Mouse (Mus musculus): ENCODE measurements around the gene Siglecf. TPM values are rescaled to one million over a fixed set of nuclear protein-coding genes. Genes with fewer than 3 reads are reported as not detected.

Siglecf gene
- 0.17 and 0.26 TPM in 2 replicates for polyA plus RNA-seq (2015; fragmentation: Nextera tagmentation; extraction: Ambion mirVana)

DNA sequence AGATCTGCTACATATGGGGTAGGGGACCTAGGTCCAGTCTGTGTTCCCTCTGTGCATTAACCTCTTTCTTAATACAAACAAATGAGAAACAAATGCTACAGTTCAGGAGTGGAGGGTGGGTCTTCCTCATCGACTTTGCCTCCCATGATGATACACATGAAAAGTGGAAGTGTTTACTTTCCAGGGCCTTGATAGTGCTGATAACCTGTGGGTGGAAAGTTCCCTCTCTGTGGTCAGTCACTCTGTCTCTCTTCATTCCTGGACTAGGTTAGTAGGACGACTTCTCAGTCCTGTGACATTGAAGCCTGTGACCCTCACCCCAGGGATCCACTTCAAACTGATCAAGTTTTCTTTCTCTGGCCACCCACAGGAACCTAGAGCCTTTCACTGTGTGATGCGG is at the start of gene Siglecf:
Siglecf (plus strand) TSS at position 188 of the 400 bp plus-strand sequence.
- ATAC-seq (ENCODE audit: low read depth) = no peak
- H3K27me3 ChIP-seq = no peaks in the 10 kb centered on the region
- H3K4me2 ChIP-seq = no peak within 1 kb of the TSS
- H3K9ac ChIP-seq = no peak within 1 kb of the TSS
- no peak within 1 kb of the TSS for H3K4me3 ChIP-seq
- 74% methylated on average over 3 of the region's 3 CpGs for WGBS
- no peaks in the 10 kb centered on the region for H3K4me1 ChIP-seq (replicated peaks)
- no peaks in the 10 kb centered on the region for H3K9me3 ChIP-seq
- no peak within 1 kb of the TSS for H3K27ac ChIP-seq (replicated peaks)
- H3K36me3 ChIP-seq = no peaks in the 10 kb centered on the region

- Histone ChIP-seq H3K36me3 (peaks cover 90% of the 10 kb centered on the region), H3K9me3 (no peaks in the 10 kb centered on the region), H3K9ac (no peak overlapping the region), H3K27me3 (no peaks in the 10 kb centered on the region), H3K4me1 (replicated peaks) (peaks cover 6% of the 10 kb centered on the region; the same call in 1 of the 2 replicates), H3K27ac (replicated peaks) (no peak overlapping the region), H3K4me3 (no peak overlapping the region), H3K4me2 (no peak overlapping the region)
- WGBS = 90% methylated on average over 3 of the region's 3 CpGs
- ATAC-seq (ENCODE audit: low read depth) = no peak
Measured at GRCm38 (mm10) chr7:43305235-43305634, 45.9 kb upstream of the Siglecf start.

DNA sequence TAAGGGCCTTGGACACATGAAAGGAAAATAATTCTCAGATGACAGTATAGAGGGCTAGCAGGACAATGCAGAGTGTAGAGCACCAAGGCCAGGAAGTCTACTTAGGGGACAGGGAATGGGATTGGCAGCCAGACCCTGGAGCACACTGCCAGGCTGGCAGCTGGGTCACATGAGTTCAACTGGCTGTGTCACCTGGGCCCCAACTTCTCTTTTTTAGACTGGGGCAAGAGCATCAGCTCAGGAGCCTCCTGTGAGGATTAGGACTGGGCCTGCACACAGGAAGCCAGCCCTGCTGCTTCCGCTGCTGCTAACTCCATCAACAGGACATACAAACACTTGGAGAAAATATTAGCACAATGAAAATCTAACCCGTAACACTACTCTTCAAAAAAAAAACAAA is 42.1 kb upstream of the Siglecf start:
- peaks cover 30% of the 10 kb centered on the region for H3K4me1 ChIP-seq (replicated peaks)
- H3K27me3 ChIP-seq = no peaks in the 10 kb centered on the region
- H3K4me3 ChIP-seq = no peak overlapping the region
- no peak overlapping the region for H3K4me2 ChIP-seq
- H3K36me3 ChIP-seq = peaks cover 57% of the 10 kb centered on the region
- H3K27ac ChIP-seq (replicated peaks) = peak overlapping the region; percentile 6; the same call in 1 of the 2 replicates
- 0 out of 2 replicates have a peak overlapping the region, but pooled peaks have one; percentile 1 for H3K9ac ChIP-seq
- no peak for ATAC-seq (ENCODE audit: low read depth)
- H3K9me3 ChIP-seq = no peaks in the 10 kb centered on the region
- WGBS = 95% methylated on average over 2 of the region's 2 CpGs

DNA sequence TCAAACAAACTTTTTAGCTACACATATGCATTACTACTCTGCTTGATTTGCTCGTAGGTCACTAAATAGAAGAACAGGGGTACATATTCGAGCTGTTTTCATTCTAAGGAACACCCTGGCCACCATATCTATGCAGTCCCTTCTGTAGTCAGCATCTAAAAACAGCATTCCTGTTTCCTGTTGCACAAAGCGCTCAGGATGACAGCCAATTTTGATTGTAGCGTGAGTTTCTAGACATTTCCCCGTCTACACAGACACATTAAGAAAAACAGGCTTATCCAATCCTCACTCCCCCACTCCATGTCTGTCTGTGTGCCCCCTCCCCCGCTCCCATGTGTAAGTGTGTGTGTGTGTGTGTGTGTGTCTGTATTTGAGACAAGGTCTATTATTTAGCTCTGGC is 39.5 kb upstream of the Siglecf start:
- Histone ChIP-seq H3K9ac (peak overlapping the region; percentile 87), H3K4me2 (peak overlapping the region; percentile 86), H3K4me3 (peak overlapping the region; percentile 83), H3K27me3 (no peaks in the 10 kb centered on the region), H3K27ac (replicated peaks) (no peak overlapping the region), H3K36me3 (peaks cover 36% of the 10 kb centered on the region), H3K4me1 (replicated peaks) (peaks cover 30% of the 10 kb centered on the region), H3K9me3 (no peaks in the 10 kb centered on the region)
- 84% methylated on average over 6 of the region's 6 CpGs for WGBS
- no peak for ATAC-seq (ENCODE audit: low read depth)

- ATAC-seq (ENCODE audit: low read depth) = peak; percentile 75
- WGBS = 1% methylated on average over 32 of the region's 32 CpGs
- Histone ChIP-seq H3K27ac (replicated peaks) (peak overlapping the region; percentile 83), H3K4me1 (replicated peaks) (peaks cover 30% of the 10 kb centered on the region), H3K4me2 (peak overlapping the region; percentile 86), H3K9me3 (no peaks in the 10 kb centered on the region), H3K27me3 (no peaks in the 10 kb centered on the region), H3K4me3 (peak overlapping the region; percentile 83), H3K36me3 (peaks cover 28% of the 10 kb centered on the region), H3K9ac (peak overlapping the region; percentile 87)
Measured at GRCm38 (mm10) chr7:43312386-43313012, 38.6 kb upstream of the Siglecf start.

DNA sequence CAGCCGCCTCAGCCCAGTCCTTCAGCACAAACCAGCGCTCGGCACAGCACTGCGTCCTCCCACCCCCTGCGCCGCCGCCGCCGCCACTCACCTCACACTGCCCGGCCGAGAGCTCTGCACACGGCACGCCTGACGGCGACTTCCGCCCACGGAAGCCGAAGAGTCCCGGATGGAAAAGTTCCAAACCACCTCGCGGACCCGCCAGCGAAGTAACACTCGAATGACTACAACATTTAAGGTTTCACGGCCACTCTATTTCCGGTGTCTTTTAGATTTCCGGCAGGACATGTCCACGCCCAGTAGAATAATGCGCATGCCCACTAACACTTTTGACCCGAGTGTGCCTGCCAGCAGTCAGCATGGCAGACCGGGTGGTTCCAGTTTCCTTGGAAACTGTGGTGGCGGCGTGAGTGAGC is 38.1 kb upstream of the Siglecf start, which contains the start of gene Zfp715:
Zfp715 (minus strand) TSS at position 282 of the 416 bp plus-strand sequence.
- H3K36me3 ChIP-seq = peaks cover 23% of the 10 kb centered on the region
- peak within 1 kb of the TSS; percentile 83 for H3K4me3 ChIP-seq
- peak within 1 kb of the TSS; percentile 86 for H3K4me2 ChIP-seq
- under 1% methylated on average over 33 of the region's 33 CpGs for WGBS
- peaks cover 30% of the 10 kb centered on the region for H3K4me1 ChIP-seq (replicated peaks)
- peak within 1 kb of the TSS; percentile 83 for H3K27ac ChIP-seq (replicated peaks)
- no peaks in the 10 kb centered on the region for H3K27me3 ChIP-seq
- peak within 1 kb of the TSS; percentile 87 for H3K9ac ChIP-seq
- H3K9me3 ChIP-seq = no peaks in the 10 kb centered on the region
- peak; percentile 96 for ATAC-seq (ENCODE audit: low read depth)

GRCm38 (mm10) chr7:43326223-43326780 is 24.8 kb upstream of the Siglecf start:
- no peak for ATAC-seq (ENCODE audit: low read depth)
- WGBS = 59% methylated on average over 10 of the region's 10 CpGs

GRCm38 (mm10) chr7:43328101-43328500 is 23.0 kb upstream of the Siglecf start:
- ATAC-seq (ENCODE audit: low read depth) = no peak
- H3K9ac ChIP-seq = no peak overlapping the region
- no peaks in the 10 kb centered on the region for H3K4me1 ChIP-seq (replicated peaks)
- H3K4me2 ChIP-seq = no peak overlapping the region
- H3K36me3 ChIP-seq = no peaks in the 10 kb centered on the region
- 83% methylated on average over 4 of the region's 4 CpGs for WGBS
- H3K4me3 ChIP-seq = no peak overlapping the region
- no peak overlapping the region for H3K27ac ChIP-seq (replicated peaks)
- no peaks in the 10 kb centered on the region for H3K9me3 ChIP-seq
- H3K27me3 ChIP-seq = no peaks in the 10 kb centered on the region

More at GRCm38 (mm10) chr7:43326223-43326780, 24.8 kb upstream of the Siglecf start:
- no peak overlapping the region for H3K9ac ChIP-seq
- no peak overlapping the region for H3K27ac ChIP-seq (replicated peaks)
- H3K36me3 ChIP-seq = no peaks in the 10 kb centered on the region
- no peaks in the 10 kb centered on the region for H3K27me3 ChIP-seq
- no peaks in the 10 kb centered on the region for H3K4me1 ChIP-seq (replicated peaks)
- H3K4me2 ChIP-seq = no peak overlapping the region
- no peak overlapping the region for H3K4me3 ChIP-seq
- no peaks in the 10 kb centered on the region for H3K9me3 ChIP-seq

- Histone ChIP-seq H3K27me3 (no peaks in the 10 kb centered on the region), H3K4me1 (replicated peaks) (no peaks in the 10 kb centered on the region), H3K4me3 (no peak overlapping the region), H3K36me3 (no peaks in the 10 kb centered on the region), H3K9ac (no peak overlapping the region), H3K4me2 (no peak overlapping the region), H3K27ac (replicated peaks) (no peak overlapping the region), H3K9me3 (no peaks in the 10 kb centered on the region)
- WGBS = 35% methylated on average over 5 of the region's 7 CpGs
- no peak for ATAC-seq (ENCODE audit: low read depth)
Measured at GRCm38 (mm10) chr7:43333203-43333602, 17.9 kb upstream of the Siglecf start.

GRCm38 (mm10) chr7:43333899-43334298 is 17.2 kb upstream of the Siglecf start:
- no peaks in the 10 kb centered on the region for H3K27me3 ChIP-seq
- ATAC-seq (ENCODE audit: low read depth) = no peak
- H3K4me3 ChIP-seq = no peak overlapping the region
- H3K27ac ChIP-seq (replicated peaks) = no peak overlapping the region
- no peaks in the 10 kb centered on the region for H3K9me3 ChIP-seq
- no peak overlapping the region for H3K9ac ChIP-seq
- WGBS = 66% methylated on average over 2 of the region's 2 CpGs
- no peaks in the 10 kb centered on the region for H3K36me3 ChIP-seq
- no peak overlapping the region for H3K4me2 ChIP-seq
- no peaks in the 10 kb centered on the region for H3K4me1 ChIP-seq (replicated peaks)

- no peak overlapping the region for H3K27ac ChIP-seq (replicated peaks)
- WGBS = 75% methylated on average over 4 of the region's 4 CpGs
- H3K9ac ChIP-seq = no peak overlapping the region
- H3K9me3 ChIP-seq = no peaks in the 10 kb centered on the region
- H3K4me3 ChIP-seq = no peak overlapping the region
- no peaks in the 10 kb centered on the region for H3K36me3 ChIP-seq
- H3K27me3 ChIP-seq = no peaks in the 10 kb centered on the region
- H3K4me1 ChIP-seq (replicated peaks) = no peaks in the 10 kb centered on the region
- no peak overlapping the region for H3K4me2 ChIP-seq
- no peak for ATAC-seq (ENCODE audit: low read depth)
Measured at GRCm38 (mm10) chr7:43340771-43341170, 10.4 kb upstream of the Siglecf start.

GRCm38 (mm10) chr7:43343191-43343590 is 8.0 kb upstream of the Siglecf start:
- ATAC-seq (ENCODE audit: low read depth) = no peak
- Histone ChIP-seq H3K9me3 (no peaks in the 10 kb centered on the region), H3K4me2 (no peak overlapping the region), H3K36me3 (no peaks in the 10 kb centered on the region), H3K27ac (replicated peaks) (no peak overlapping the region), H3K27me3 (no peaks in the 10 kb centered on the region), H3K4me1 (replicated peaks) (no peaks in the 10 kb centered on the region), H3K9ac (no peak overlapping the region), H3K4me3 (no peak overlapping the region)
- WGBS = 84% methylated on average over 5 of the region's 5 CpGs
